Mouse (Mus musculus) kidney, adult 11 months (tissue): ENCODE measurements around the gene Slc6a11.

Experiments used
- DNase-seq: peaks from one replicate; pipeline ENCODE4 v3.0.0; 2022

Slc6a11 gene

DNA sequence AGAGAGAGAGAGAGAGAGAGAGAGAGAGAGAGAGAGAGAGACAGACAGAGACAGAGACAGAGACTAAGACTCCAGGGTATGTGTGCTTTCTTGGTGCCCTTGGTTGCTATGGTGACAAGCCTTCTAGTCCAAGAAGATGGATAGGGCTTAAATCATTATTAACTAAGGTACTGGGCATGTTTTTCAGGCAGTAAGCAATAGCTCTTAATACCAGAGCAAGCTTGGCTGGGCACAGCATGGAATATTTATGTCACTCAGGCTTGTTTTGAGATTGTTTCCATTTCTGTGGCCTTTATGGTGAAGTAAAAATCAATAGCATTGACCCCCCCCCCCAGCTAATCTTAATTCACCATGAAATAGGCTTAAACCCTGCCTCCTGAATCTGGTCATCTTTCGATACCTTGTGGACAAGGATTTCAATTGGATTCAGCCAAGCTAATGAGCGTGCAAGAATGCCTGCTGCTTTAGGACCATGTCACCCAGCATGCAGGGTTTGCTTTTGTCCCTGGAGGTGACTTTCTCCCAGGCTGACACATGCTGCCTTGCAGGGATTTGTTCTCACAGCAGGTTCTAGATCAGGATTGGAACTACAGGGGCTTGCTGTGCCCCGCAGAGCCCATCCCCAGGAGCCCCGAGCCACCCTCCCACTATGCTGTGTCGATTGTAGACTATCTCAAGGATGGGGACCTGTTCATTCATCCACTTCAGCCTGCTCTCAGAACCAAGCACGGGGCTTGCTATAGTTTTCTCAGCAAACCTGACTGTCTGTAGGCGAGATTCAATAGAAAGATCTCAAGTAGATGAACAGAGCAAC is 51.5 kb downstream of the Slc6a11 start:
- no peak for DNase-seq

- no peak for DNase-seq
These were observed 56.1 kb downstream of the Slc6a11 start for GRCm38 (mm10) chr6:114187121-114187520.

DNA sequence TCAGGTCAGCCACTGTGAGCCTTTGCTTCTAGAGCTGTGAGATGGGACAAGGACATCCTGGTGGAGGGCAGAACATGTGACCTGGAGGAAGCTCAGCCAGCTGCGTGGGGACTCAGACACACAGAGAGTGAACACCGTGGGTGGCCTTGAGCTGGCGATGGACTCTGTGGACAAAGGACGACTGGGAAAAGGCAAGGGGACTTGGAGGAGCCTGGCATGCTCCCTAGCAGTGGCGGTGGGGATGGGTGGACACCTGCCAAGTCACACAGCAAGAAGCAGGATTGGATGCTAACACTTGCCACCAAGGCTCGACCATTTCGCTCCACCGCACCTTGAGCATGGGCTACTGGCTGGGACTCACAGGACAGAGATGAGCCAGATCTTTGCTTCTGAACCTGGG is 57.8 kb downstream of the Slc6a11 start:
- DNase-seq: no peak

DNA sequence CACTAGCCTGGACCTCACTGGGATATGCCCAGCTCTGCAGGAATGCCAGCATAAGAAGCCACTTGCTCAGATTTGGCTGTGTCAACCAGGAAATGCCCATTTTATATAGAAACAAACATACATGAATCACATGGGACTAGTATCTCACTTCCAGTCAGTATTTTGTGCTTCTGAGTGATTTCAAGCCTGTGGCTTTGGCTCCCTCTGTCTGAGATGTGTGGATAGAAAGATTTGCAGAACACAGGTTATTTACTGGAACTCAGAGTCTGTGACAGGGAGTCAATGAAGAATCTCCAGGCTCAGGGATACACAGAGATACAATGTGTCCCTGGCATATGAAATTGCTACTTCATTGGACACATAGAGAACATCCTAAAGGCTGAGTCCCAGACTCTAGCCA is 65.0 kb downstream of the Slc6a11 start:
- no peak for DNase-seq

DNA sequence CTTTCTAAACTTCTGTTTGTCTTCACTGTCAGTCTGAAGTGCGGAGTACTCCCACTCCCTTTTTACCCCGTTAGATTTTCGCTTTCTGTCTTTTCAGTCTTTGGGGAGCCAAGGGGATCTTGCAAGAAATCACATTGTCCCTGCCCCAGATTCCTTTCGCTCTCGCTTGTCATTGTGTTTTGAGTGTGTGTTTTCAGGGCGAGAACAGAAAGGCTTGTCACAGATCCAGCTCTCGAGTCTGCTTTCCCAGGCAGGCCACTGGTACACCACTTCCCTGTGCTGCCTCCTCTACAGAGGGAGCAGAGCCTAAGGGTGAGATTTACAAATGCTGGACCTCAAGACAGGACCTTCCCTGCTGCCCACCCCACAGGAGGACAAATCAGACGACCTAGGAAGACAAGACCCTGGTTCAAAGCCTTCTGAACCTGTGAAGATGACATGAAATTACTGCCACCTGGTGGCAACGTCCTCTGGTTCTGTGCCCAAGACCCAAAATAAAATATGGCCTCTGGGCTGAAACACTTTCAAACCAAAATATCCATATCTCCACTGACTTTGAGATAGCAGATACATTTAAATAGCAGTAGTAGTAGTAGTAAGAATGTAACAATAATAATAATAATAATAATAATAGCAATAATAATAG is 68.3 kb downstream of the Slc6a11 start:
- no peak for DNase-seq

- DNase-seq: no peak
These were observed 73.5 kb downstream of the Slc6a11 start for GRCm38 (mm10) chr6:114204557-114204956.

- DNase-seq: no peak
These were observed 77.3 kb downstream of the Slc6a11 start for GRCm38 (mm10) chr6:114208296-114208695.

DNA sequence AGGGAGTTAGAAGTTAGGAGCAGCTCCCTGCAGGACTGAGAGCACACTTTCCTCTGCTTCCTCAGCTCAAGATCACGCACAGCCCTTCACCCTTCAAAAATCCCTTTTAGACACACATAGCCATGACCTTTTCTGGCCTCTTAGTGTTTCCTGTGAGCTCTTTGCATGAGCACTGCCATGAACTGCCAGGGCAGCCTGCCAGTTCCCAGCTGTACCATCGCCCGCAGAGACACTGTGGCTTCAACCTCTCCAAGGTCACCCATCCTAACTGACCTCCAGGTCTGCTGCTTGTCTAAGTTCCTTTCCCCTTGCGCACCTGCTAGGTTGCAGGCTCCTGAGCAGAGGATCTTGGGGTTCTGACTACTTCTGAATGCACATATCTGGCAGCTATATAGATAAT is 83.4 kb downstream of the Slc6a11 start:
- DNase-seq: no peak

DNA sequence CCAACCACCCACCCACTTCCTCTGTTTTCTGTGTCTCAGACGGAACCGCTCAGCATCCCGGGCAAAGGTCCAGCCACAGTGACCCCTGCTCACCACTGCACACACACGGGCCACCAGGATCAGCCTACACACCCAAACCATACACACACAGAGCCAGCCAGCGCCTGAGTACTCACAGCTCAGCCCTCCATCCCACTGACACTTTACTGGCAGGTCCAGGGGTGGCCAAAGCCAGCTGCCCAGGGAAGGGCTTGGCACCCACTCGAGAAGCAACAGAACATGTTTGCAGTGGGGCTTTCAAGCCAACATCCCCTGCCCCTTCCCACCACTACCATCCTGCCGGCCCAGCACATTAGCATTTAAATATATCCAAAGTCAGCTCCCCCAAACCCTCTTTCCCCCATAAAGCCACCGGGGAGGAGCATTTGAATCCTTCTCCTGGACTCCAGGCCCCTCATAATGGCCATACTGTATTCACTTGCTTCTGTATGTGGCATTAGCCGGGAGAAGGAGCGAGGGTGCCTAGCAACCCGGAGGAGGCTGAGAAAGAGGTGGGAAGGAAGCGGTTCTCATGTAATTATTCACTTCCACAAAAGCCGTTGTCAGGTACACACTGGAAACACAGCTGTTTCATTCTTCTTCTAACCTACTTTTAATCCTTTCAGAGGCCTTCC is 85.8 kb downstream of the Slc6a11 start:
- DNase-seq: no peak

DNA sequence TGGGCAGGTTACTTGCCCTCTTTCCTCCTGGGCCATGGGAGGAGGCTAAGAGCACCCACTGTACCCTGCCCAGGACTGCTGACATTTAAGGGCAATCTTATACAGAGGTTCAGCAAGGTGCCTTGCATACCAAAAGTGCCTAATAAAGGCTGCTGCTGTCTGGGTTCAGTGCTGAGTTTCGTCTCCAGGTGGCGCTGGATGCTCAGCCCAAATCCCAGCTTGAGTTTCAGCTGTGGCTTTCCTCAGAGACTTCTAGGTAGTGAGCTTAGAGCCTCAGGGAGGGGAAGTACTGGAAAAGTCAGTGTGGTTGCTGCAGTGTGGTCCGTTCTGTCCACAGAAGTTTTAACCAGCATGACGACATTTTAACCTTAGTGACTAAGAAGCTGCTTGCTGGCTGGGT is 93.4 kb downstream of the Slc6a11 start:
- no peak for DNase-seq

DNA sequence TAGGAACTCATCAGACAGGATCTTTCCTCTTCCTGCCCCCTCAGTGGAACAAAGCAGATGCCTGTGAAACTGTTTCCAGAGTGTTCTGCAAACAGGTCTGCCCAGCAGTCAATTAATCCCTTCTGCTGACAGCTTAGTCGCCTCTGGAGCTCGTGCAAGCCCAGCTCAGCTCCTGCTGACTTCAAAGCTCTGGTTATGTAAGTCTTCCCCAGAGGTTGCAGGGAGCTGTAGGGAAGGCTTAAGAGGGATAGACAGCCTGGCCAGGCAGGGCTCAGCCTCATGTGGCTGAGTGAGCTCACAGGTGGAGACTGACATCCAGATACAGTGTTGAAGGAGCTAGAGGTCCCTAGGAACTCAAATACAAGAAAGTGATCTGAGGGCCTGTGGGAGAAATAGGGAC is 96.3 kb downstream of the Slc6a11 start:
- no peak for DNase-seq

- DNase-seq: no peak
These were observed 97.2 kb downstream of the Slc6a11 start for GRCm38 (mm10) chr6:114228196-114228595.

DNA sequence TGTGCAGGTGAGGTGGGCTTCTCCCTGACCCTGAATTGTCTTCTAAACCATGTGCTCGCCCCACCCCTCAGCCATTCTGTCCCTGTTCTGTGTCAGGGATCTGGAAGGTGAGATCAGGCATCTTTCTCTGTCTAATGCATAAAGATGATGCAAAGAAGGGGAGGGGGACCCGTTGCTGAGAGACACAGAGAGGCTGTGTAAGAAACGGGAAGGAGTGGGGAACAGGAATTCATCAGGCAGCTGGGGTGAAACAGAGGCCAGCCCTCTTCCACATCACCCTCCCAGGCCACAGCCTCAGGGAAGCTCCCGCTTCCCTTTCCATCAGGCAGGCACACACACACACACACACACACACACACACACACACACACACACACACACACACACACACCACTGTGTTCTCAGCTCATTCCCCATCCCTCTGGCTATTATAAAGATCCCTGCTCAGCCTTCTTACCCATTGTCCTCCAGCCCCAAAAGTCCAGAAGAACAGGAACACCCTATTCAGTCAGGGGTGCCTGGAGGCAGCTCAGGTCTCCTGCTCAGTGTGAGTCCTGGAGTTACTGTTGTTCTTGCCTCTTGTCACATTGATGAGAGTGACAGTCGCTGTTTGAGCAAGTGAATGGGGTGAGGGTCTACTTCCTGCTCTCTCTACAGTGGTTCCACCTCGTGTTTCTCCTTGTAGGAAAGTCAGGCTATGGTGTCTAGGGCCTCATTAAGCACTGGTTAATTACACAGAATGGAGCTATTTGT is 108.0 kb downstream of the Slc6a11 start:
- DNase-seq: no peak

GRCm38 (mm10) chr6:114245665-114246064 is 114.6 kb downstream of the Slc6a11 start:
- no peak for DNase-seq

DNA sequence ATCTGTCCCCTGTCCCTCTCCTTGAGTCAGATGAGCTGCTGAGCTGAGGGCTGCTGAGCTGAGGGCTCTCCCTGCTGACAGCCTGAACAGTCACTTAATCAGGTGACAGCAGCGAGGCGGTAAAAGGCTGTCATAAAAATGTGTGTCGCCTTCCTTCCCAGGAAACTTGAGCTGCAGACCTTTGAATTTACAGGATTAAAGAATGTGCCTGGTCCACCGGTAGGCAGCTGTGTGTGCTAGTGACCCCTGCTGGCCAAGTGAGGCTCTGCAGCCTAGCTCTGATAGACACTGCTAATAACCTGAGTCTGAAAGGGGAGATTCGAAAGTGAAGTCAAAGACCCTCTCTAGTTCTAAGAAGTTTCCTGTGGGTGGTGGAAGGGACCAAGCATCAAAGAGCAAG is 119.3 kb downstream of the Slc6a11 start:
- peak; percentile 47 for DNase-seq

GRCm38 (mm10) chr6:114254927-114255326 is 123.9 kb downstream of the Slc6a11 start:
- no peak for DNase-seq

GRCm38 (mm10) chr6:114257762-114258361 is 126.8 kb downstream of the Slc6a11 start:
- DNase-seq: no peak

DNA sequence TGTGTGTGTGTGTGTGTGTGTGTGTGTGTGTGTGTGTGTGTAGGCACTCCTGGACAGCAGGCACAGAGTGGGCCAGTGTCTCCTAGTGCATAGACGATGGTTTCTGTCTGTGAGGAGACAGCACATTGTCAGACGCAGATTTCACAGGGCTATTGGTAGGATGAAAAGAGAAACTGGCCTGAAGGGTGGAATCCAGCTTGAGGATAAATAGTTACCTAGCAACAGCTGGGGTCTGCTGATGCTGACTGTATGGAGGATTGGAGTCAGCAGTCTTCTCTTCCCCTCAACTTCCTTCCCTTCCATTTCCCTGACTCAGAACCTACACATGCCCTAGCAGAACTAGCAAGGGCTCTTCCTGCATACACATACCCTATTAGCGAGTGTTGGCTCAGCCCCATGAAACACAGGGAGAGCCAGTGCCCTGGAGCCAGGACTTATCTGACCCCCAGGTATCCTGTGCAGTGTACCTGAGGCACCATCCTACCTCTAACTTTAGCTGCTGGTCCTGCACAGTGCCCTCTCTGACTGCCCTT is 127.7 kb downstream of the Slc6a11 start:
- DNase-seq: no peak

- DNase-seq: no peak
These were observed 130.6 kb downstream of the Slc6a11 start for GRCm38 (mm10) chr6:114261609-114262008.

DNA sequence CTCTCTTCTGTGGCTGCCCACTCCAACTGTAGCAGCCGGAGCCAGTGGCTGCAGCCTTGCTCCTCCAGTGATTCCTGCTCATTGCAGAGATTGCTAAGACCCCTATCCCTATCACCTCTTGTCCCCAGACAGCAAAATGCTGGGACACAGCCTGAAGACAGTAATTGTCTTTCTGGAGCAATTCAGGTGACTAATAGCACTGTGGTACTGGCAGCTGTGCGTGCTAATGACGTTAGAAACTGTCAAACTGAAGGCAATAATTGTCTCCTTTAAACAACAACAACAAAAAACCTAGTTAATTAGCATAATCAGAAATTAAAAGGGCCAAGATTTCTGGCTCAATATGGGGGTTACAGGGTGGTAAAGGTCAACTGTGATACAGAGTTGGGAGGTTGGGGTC is 133.0 kb downstream of the Slc6a11 start:
- no peak for DNase-seq

GRCm38 (mm10) chr6:114264426-114264825 is 133.4 kb downstream of the Slc6a11 start:
- no peak for DNase-seq

- no peak for DNase-seq
These were observed 135.2 kb downstream of the Slc6a11 start for GRCm38 (mm10) chr6:114266273-114266672.

- DNase-seq: no peak
These were observed 136.9 kb downstream of the Slc6a11 start for GRCm38 (mm10) chr6:114267979-114268378.
